Mouse (Mus musculus) liver, embryonic 14 days (tissue): Measurements from ENCODE around the gene Insc. TPM values are rescaled to one million over a fixed set of nuclear protein-coding genes. Genes with fewer than 3 reads are reported as not detected.

ENCODE experiments used
- polyA plus RNA-seq: library from polyadenylated mRNA; depleted of rRNA; stranded (reverse); fragments of >200 nt; gene quantifications from 2 replicates; pipeline ENCODE4 v1.2.3, GENCODE M21; 2012; rRNA removed

The Insc gene
- 6.9 and 11.4 TPM in 2 replicates for polyA plus RNA-seq

GRCm38 (mm10) chr7:114743022-114743780 lies at the start of gene Insc:
TSS of gene Insc (plus strand) at chr7:114743694.

GRCm38 (mm10) chr7:114718300-114718699 lies 25.2 kb upstream of the Insc start, which contains the start of gene Calcb:
TSS of gene Calcb (plus strand) at chr7:114718643.

Other genes starting within 250 kb of the Insc start
- 0.36 and 0.43 TPM in 2 replicates for gene Cyp2r1, start 180.7 kb upstream of the Insc start, polyA plus RNA-seq
- gene Calca, start 107.3 kb upstream of the Insc start, polyA plus RNA-seq: 0.12 TPM in 1 of 2 replicates, not detected in the other
- gene Calcb, start 25.1 kb upstream of the Insc start, polyA plus RNA-seq: not detected in 2 replicates